Mouse (Mus musculus) liver, adult 10 weeks (tissue): ENCODE data around the gene Ostn. TPM values are rescaled to one million over a fixed set of nuclear protein-coding genes. Genes with fewer than 3 reads are reported as not detected.

Source experiments
- polyA plus RNA-seq: library from polyadenylated mRNA; stranded (reverse); fragments of 350-450 nt; fragmentation: Illumina TruSeq; extraction: RNeasy Lipid Tissue Mini Kit (QIAGEN cat#74804); gene quantifications from one replicate; pipeline ENCODE4 v1.2.3, GENCODE M21; 2014; ENCODE audit warnings: low read depth, low replicate concordance

The Ostn gene
- polyA plus RNA-seq = not detected

DNA sequence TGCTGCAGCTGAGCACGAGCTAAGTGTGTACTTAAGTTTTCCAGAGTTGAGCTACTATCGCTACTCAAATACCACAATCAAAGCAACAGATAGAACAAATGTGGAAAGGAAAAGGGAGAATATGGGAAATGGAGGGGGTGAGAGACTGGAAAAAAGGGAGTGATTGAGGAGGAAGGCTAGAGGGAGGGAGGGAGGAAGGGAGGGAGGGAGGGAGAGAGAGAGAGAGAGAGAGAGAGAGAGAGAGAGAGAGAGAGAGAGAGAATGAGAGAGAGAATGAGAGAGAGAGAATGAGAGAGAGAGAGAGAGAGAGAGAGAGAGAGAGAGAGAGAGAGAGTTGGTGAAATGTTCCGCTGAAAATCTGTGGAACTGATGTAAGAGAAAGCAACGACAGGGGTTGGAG is at the start of gene Ostn:
Ostn (plus strand) TSS at position 301 of the 400 bp plus-strand sequence.

DNA sequence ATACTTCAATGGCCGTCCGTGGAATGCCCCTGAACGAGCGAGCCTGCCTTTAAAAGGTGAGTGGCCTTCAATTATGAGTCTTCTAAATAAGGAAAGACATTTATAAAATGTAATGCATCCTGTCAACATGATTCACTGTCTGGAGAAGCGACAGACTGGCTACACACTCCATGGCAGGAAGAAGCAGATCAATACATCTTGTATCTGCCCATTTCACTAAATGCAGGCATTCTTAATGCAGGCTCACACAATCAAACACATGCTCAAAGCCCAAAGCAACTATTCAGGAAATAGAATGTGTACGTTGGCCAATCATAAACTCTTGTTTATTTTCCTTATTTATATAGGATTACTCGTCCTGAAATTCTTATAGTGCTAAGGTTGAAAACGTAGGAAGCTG is 62.9 kb downstream of the Ostn start, which contains the start of gene Uts2b:
Uts2b (minus strand) TSS at position 49 of the 400 bp plus-strand sequence.

DNA sequence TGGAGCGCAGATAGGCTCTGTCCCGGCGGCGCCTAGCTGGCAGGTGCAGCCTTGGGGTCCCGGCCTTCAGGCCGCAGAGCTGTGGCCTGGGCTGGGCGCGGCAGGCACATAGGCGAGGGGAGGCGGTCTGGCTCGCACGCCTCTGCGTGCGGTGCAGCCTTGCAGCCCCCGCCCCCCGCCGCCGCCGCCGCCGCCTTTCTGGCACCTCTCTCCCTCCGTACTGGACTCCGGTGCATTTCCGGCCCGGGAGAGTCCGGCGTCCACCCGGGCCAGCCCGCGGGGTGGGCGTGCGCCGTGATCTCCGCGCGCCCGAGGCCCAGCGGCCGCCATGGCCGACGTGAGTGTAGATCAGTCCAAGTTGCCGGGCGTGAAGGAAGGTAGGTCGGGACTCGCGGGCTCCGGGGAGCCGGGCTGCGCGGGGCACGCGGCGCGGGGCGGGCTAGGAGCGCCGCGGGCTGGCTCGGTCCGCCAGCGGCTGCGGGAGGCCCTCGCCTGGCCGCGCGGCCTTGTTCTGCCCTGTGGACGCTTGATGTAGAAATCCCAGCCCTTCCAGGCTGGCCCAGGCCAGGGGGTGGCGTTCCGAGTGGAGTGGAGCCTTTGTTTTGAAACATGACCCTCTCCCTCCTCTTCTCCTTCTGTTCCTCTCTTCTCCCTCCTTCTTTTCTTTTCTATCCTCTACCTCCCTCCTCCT is 81.6 kb downstream of the Ostn start, which contains the start of gene Ccdc50:
Ccdc50 (plus strand) TSS at position 109 of the 691 bp plus-strand sequence.

Other genes with a start within 250 kb of the Ostn start
- gene Uts2b, start 62.8 kb downstream of the Ostn start, polyA plus RNA-seq = not detected
- 42.4 TPM for gene Ccdc50, start 81.4 kb downstream of the Ostn start, polyA plus RNA-seq